Mouse (Mus musculus): ENCODE data around the gene Olfr641.

The Olfr641 gene

DNA sequence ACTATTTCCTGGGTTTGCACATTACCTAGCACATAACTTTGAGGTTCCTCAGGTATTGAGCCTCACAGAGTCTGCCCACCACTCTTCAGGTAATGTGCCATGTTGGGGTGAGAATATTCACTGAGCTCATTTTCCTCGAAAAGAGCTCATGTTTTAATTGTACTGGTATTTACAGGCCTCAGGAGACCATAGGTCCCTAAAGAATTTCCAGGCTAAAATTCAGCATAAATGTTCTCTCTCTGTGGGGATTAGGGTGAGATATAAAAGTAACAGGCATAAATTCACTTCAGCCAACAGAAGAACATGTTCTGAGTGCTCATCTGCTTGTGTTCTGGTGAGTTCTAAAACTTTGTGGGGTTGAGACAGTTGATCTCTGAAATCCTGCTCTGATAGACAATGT, at the start of gene Olfr641:
Gene Olfr641 (plus strand): TSS at position 301 of the 400 bp plus-strand sequence.
- in situ Hi-C loops (cut with MboI; ENCODE audit: low pct_unique_long_range_greater_than_20kb in 1 of 2, low sequenced_read_pairs in 2 of 2, unreplicated experiment in 1 of 2), result no loop called here

GRCm38 (mm10) chr7:103998446-103998845, 36.8 kb upstream of the Olfr641 start, which contains the start of gene Olfr638:
TSS of gene Olfr638 (plus strand) at chr7:103998746.
- in situ Hi-C loops (cut with MboI; ENCODE audit: low pct_unique_long_range_greater_than_20kb in 1 of 2, low sequenced_read_pairs in 2 of 2, unreplicated experiment in 1 of 2), result no loop called here

- in situ Hi-C loops (cut with MboI; ENCODE audit: low pct_unique_long_range_greater_than_20kb in 1 of 2, low sequenced_read_pairs in 2 of 2, unreplicated experiment in 1 of 2), result no loop called here
Observed at GRCm38 (mm10) chr7:103999124-103999523, 36.1 kb upstream of the Olfr641 start.

- in situ Hi-C loops (cut with MboI; ENCODE audit: low pct_unique_long_range_greater_than_20kb in 1 of 2, low sequenced_read_pairs in 2 of 2, unreplicated experiment in 1 of 2), result no loop called here
Observed at GRCm38 (mm10) chr7:104017203-104017602, 18.0 kb upstream of the Olfr641 start, which contains the start of gene Olfr639. TSS of gene Olfr639 (minus strand) at chr7:104017303.

GRCm38 (mm10) chr7:104018953-104019352, 16.3 kb upstream of the Olfr641 start:
- in situ Hi-C loops (cut with MboI; ENCODE audit: low pct_unique_long_range_greater_than_20kb in 1 of 2, low sequenced_read_pairs in 2 of 2, unreplicated experiment in 1 of 2), result no loop called here

DNA sequence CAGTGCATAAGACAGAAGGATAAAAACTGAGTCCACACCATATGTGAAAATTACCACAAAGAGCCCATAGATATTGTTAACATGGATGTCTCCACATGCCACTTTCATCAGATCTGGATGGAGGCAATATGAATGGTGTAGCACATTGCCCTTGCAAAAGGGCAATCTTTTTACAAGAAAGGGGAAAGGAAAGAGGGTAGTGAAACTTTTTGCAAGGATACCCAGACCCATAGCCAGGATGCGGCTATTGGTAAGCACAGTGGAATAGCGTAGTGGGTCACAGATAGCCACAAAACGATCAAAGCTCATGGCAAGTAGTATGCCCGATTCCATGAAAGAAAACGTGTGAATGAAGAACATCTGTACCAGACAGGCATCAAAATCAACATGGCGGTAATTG, 13.6 kb upstream of the Olfr641 start:
- in situ Hi-C loops (cut with MboI; ENCODE audit: low pct_unique_long_range_greater_than_20kb in 1 of 2, low sequenced_read_pairs in 2 of 2, unreplicated experiment in 1 of 2), result no loop called here

GRCm38 (mm10) chr7:104025473-104025872, 9.8 kb upstream of the Olfr641 start, which contains the start of gene Olfr640:
TSS of gene Olfr640 (minus strand) at chr7:104025573.
- in situ Hi-C loops (cut with MboI; ENCODE audit: low pct_unique_long_range_greater_than_20kb in 1 of 2, low sequenced_read_pairs in 2 of 2, unreplicated experiment in 1 of 2), result no loop called here

DNA sequence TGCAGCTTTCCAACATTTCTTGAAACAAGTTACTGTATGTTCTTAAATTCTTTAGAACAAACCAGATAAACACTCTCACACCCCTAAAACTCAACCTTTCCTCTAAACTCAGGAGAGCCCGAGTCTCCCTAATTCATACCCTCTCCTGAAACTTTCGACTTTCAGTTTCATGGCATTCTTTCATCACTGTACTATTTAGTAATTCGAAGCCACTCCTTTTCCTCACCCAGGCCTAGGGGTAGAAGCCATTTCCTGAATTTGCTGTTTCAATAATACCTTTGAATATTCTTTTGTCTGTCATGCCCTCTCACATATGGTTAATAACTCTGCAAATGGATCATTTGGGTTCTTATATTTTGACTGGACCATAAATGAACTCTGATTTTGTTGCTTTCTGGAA, 8.3 kb upstream of the Olfr641 start:
- in situ Hi-C loops (cut with MboI; ENCODE audit: low pct_unique_long_range_greater_than_20kb in 1 of 2, low sequenced_read_pairs in 2 of 2, unreplicated experiment in 1 of 2), result no loop called here

GRCm38 (mm10) chr7:104050745-104051144, 15.5 kb downstream of the Olfr641 start:
- in situ Hi-C loops (cut with MboI; ENCODE audit: low pct_unique_long_range_greater_than_20kb in 1 of 2, low sequenced_read_pairs in 2 of 2, unreplicated experiment in 1 of 2), result no loop called here

- in situ Hi-C loops (cut with MboI; ENCODE audit: low pct_unique_long_range_greater_than_20kb in 1 of 2, low sequenced_read_pairs in 2 of 2, unreplicated experiment in 1 of 2), result no loop called here
Observed at GRCm38 (mm10) chr7:104052566-104052965, 17.3 kb downstream of the Olfr641 start, which contains the start of gene Olfr642. TSS of gene Olfr642 (minus strand) at chr7:104052666.

DNA sequence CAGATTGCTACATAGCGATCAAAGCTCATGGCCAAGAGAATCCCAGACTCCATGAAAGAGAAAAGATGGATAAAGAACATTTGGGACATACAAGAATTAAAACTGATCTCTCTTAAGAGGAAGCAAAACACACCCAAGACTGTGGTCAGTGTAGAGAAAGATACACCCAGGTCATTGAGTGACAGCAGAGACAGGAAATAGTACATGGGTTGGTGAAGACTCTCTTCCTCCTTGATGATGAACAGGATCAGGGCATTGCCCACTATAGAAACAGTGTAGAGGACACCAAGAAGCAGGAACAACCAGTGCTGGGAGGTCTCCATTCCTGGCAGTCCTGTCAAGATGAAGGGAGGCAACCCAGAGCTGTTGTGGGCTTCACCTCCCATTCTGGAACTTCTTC, 24.0 kb downstream of the Olfr641 start:
- in situ Hi-C loops (cut with MboI; ENCODE audit: low pct_unique_long_range_greater_than_20kb in 1 of 2, low sequenced_read_pairs in 2 of 2, unreplicated experiment in 1 of 2), result no loop called here

GRCm38 (mm10) chr7:104061345-104061744, 26.1 kb downstream of the Olfr641 start, which contains the start of gene 4930516K23Rik:
TSS of gene 4930516K23Rik (minus strand) at chr7:104061445.
- in situ Hi-C loops (cut with MboI; ENCODE audit: low pct_unique_long_range_greater_than_20kb in 1 of 2, low sequenced_read_pairs in 2 of 2, unreplicated experiment in 1 of 2), result no loop called here

DNA sequence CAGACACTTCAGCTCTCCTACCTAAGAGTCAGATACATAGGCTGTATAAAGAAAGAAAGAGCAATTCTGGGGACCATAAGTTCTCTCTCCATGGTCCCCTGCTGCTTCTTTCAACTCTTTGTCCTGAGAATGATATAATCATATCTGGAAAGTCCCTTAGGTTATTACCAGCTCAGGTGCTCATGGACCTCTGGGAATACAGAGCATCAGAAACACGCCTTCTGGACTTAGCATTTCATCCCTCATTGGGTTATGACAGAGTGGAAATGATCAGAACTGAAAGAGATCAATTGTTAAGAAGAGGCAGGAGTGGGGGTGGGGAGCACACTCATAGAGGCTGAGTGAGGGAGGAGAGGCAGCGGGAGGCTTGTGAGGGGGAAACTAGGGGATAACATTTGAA, 36.5 kb downstream of the Olfr641 start, which contains the start of gene Olfr644:
Gene Olfr644 (minus strand): TSS at position 101 of the 400 bp plus-strand sequence.
- in situ Hi-C loops (cut with MboI; ENCODE audit: low pct_unique_long_range_greater_than_20kb in 1 of 2, low sequenced_read_pairs in 2 of 2, unreplicated experiment in 1 of 2), result no loop called here

- in situ Hi-C loops (cut with MboI; ENCODE audit: low pct_unique_long_range_greater_than_20kb in 1 of 2, low sequenced_read_pairs in 2 of 2, unreplicated experiment in 1 of 2), result no loop called here
Observed at GRCm38 (mm10) chr7:104085365-104085764, 50.1 kb downstream of the Olfr641 start, which contains the start of gene Olfr645. TSS of gene Olfr645 (minus strand) at chr7:104085465.
